Mouse (Mus musculus): Measurements from ENCODE around the gene Chrne.

DNA sequence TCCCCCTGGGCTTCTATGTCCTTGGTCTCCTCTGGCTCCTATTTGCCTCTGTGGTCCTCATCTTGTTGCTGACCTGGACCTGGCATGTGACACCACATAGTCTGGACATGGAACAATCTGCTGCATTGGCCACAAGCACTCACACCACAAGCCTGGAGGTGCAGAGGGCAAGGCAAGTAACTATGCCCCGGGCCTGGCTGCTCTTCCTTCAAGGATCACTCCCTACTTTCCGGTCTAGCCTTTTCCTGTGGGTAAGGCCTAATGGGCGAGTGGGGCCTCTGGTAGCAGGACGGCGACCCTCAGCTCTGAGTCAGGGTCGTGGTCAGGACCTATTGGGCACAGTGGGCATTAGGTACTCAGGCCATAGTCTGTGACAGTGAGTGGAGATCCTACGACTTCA, 22.2 kb upstream of the Chrne start:
- TF ChIP-seq TAL1 (conservative IDR thresholded peaks at IDR 0.05; ENCODE audit: low read depth, low read length) (no peak), GATA1 (IDR thresholded peaks at IDR 0.05; ENCODE audit: borderline replicate concordance, low read length) (no peak), CTCF (IDR thresholded peaks at IDR 0.05; ENCODE audit: low read depth, low read length) (no peak), GATA2 (IDR thresholded peaks at IDR 0.05; ENCODE audit: borderline replicate concordance, low read depth, low read length) (no peak), POLR2AphosphoS5 (IDR thresholded peaks at IDR 0.05; ENCODE audit: insufficient replicate concordance, low read depth, low read length) (no peak)

Data from G1E (cell line).